Mouse (Mus musculus) adrenal gland (tissue): ENCODE measurements at regions not wholly inside any gene's neighbourhood (a gene's known extent, or its start where the extent isn't known, plus 50 kb on each side); places are given as distances from the start of the nearest gene placed in this dataset.

ENCODE experiments used
- intact Hi-C: fragments of 180-260 bp; cut with DNase I; formaldehyde crosslinking; loops from one replicate; pipeline ENCODE4 v1.15.1; 2025

GRCm38 (mm10) chr9:46476516-46476915 is 156.7 kb upstream of the 4931429L15Rik start:
- intact Hi-C loops = no loop called here

DNA sequence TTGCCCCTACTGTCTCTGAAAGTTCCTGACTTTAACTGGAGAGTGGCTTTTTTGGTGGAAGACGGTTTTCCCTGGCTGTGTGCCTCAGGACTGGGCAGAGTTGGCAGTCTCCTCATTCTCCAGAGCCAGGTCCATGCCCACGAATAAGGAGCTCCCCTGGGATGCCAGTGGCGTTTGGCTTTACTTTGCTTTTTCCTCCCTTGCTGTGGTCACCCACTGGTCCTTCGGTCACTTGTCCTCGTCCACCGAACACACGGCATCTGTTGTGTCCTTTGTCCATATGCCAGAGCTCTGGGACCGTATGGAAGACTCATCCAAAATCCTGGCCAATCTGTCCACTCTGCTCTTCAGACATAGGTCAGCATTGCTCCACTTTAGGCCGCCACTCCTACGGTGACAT is 153.9 kb upstream of the 4931429L15Rik start:
- intact Hi-C loops = no loop called here

DNA sequence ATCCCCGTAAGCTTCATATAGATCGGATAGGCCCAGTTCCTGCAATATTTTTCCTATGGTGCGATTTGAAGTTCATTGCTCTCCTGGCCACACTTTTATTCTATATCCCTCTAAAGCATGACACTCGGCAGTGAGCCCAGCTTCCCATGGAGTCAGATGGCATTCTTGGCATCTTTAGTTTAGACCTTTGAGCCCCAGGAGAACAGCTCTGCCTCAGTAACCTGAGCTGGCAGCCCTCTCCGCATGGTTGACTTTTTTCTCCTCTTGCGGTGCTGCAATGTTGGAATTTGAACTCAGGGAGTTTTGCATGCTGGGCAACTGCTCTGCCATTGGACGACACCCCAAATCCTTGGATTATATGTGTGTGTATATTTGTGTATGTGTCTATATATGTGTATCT is 149.7 kb upstream of the 4931429L15Rik start:
- intact Hi-C loops = no loop called here

DNA sequence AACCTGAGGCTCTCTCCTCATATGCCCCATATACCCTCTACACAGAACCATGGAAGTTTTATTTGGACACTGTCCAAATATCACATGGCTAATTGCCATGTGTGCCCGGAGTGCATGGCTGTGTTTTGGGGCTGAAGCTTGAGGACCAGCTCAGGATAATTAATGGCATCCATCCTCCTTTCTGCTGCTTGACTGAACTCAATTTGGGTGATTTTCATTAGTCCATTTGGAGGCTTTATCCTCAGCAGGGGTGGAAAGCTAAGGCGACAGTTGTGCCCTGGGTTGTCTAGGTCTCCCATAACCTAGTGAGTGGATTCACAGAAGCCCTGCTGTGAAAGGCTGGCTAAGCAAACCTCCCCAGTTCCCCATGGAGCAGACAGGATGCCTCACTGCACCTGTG is 148.5 kb upstream of the 4931429L15Rik start:
- intact Hi-C loops = no loop called here

- intact Hi-C loops = no loop called here
Observed at GRCm38 (mm10) chr9:46467671-46468070, 147.9 kb upstream of the 4931429L15Rik start.

- intact Hi-C loops = no loop called here
Observed at GRCm38 (mm10) chr9:46462681-46463080, 142.9 kb upstream of the 4931429L15Rik start.

- intact Hi-C loops = no loop called here
Observed at GRCm38 (mm10) chr9:46457945-46458344, 138.2 kb upstream of the 4931429L15Rik start.

DNA sequence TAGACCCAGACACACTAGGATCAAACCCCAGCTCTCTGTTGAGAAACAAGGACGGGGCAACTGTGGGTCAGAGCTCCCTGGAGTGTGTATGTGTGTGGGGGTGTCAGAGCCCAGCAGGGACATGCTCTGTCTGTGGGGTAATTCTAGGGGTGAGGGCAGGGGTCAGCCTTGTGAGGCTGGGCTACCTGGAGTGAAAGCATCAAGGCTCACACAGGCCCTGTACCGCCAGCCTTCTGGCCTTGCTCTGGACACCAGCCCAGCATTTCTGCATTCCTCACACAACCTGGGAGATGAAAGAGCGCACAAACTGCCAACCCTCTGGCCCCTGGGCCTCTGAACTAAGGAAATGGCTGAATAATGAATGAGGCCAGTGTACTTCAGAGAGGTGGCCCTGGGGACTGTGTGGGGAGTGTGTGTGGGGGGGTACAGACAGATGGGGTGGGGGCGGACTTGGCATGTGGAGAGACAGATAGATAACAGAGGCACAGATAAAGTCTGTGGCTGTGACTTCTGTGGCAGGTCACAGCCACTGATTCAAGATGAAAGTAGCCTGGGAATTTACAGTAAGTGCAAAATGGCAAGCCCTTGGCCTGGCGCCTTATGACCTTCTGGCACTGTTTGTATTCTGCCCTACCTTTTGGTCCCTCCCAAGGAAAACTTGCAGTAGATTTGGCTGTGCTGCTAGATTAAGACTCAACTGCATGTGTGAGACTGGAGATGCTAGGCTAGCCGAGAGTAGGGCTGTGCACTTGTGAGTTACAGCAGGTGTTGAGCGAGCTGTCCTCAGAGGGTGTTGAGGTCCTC is 135.2 kb upstream of the 4931429L15Rik start:
- intact Hi-C loops = no loop called here

GRCm38 (mm10) chr9:46443191-46444095 is 123.7 kb upstream of the 4931429L15Rik start:
- intact Hi-C loops = no loop called here

- intact Hi-C loops = no loop called here
Observed at GRCm38 (mm10) chr9:46442739-46443181, 123.0 kb upstream of the 4931429L15Rik start.

DNA sequence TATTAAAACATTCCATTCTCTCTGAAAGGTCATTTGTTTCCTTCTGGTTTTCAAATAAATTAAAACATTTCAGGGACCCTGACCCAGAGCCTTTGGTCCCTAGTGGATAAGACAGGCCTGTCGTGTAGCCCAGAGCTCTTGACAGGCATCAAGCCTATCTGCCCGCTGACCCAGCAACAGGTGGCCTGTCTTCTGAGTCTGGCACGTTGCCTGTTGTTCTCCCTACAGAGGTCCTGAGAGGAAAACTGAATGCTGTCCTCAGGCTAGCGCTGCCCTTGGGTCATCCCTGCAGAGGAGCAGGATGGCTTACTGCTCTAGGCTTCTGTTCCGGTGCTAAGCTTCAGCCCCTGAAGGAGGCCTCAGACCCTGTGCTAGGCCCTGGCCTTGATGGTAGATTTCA is 120.4 kb upstream of the 4931429L15Rik start:
- intact Hi-C loops = no loop called here

- intact Hi-C loops = no loop called here
Observed at GRCm38 (mm10) chr9:46434700-46435099, 114.9 kb upstream of the 4931429L15Rik start.

GRCm38 (mm10) chr9:46433716-46434115 is 113.9 kb upstream of the 4931429L15Rik start:
- intact Hi-C loops = no loop called here

GRCm38 (mm10) chr9:46431053-46431452 is 111.3 kb upstream of the 4931429L15Rik start:
- intact Hi-C loops = no loop called here

GRCm38 (mm10) chr9:46423184-46423967 is 103.6 kb upstream of the 4931429L15Rik start:
- intact Hi-C loops = no loop called here

- intact Hi-C loops = no loop called here
Observed at GRCm38 (mm10) chr9:46421688-46422274, 102.0 kb upstream of the 4931429L15Rik start.

DNA sequence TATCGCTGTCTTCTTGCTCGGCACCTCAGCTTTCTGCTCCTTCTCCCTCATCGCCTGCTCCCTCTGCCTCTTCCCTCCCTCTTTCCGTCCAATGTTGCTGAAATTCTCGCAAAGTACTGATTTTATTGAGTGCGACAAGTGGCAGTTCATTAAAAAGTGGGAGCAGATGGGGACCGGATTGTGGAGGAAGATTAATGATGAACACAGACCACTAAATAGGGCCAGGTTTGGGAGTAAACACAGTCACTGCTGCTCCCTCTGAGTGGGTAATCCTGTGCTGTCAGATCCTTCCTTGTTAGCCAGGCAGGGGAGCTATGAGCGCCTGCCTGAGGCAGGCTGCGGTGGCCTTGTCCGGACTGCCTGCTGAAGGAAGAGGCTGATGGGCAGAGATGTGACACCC is 91.9 kb upstream of the 4931429L15Rik start:
- intact Hi-C loops = no loop called here

DNA sequence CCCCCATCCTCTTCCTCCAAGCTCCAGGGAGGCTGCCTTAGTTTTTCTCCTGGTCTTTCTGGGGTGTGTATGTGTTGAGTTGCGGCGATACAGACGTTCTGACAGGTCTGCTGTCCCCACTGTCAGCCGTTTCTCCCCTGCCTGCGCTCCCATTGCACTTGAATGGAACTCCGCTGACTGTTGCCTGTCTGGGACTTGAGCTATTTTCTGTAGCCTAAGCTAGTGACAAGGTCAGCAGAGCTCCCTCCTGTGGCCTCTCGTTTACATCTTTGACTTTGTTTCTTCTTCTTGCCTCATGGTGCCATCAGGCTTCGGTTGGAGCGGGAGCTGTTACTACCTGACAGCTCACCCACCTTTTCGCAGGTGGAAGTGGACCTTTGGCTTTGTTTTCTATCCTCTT is 89.0 kb upstream of the 4931429L15Rik start:
- intact Hi-C loops = no loop called here

- intact Hi-C loops = no loop called here
Observed at GRCm38 (mm10) chr9:46406606-46407005, 86.8 kb upstream of the 4931429L15Rik start.

GRCm38 (mm10) chr9:46396591-46396990 is 76.8 kb upstream of the 4931429L15Rik start:
- intact Hi-C loops = loop anchor here (10.0 kb wide), 1 partner anchor 178 kb away; no protein-coding TSS in a partner anchor
